Mouse (Mus musculus) thymus, adult 2 months (tissue): ENCODE results near the gene Paqr6. TPM values are rescaled to one million over a fixed set of nuclear protein-coding genes. Genes with fewer than 3 reads are reported as not detected.
"Not testable (repeated sequence)": the region's sequence is repeated elsewhere in the genome, so short reads cannot be mapped to it uniquely, and the experiment has no call there.

Experiments used
- DNase-seq: peaks from one replicate; pipeline ENCODE4 v3.0.0; 2021
- H3K27ac ChIP-seq: fragments of 200-500 bp; 2 replicates; pipeline ENCODE4 v1.5.1; 2012; ENCODE audit warnings: low read length, control low read depth; ENCODE audit not compliant: control insufficient read depth, insufficient read depth
- H3K27me3 ChIP-seq: fragments of 200-500 bp; 2 replicates; pipeline ENCODE4 v1.6.1; 2012; ENCODE audit warnings: mild to moderate bottlenecking, low read length, moderate library complexity, mixed read lengths; ENCODE audit not compliant: control insufficient read depth, insufficient read depth
- H3K36me3 ChIP-seq: fragments of 200-500 bp; 2 replicates; pipeline ENCODE4 v1.6.1; 2012; ENCODE audit warnings: mild to moderate bottlenecking, low read length, moderate library complexity; ENCODE audit not compliant: control insufficient read depth, insufficient read depth
- H3K4me1 ChIP-seq: fragments of 200-500 bp; replicated peaks from 2 replicates; pipeline ENCODE4 v1.6.1; 2012; ENCODE audit warnings: low read length; ENCODE audit not compliant: control insufficient read depth, insufficient read depth
- H3K4me3 ChIP-seq: fragments of 200-500 bp; 2 replicates; pipeline ENCODE4 v1.5.1; 2012; ENCODE audit warnings: mild to moderate bottlenecking, low read length, control low read depth, moderate library complexity; ENCODE audit not compliant: control insufficient read depth, insufficient read depth
- CTCF ChIP-seq: fragments of 200-500 bp; IDR thresholded peaks from 2 replicates; pipeline ENCODE4 v1.5.1; 2012; ENCODE audit warnings: mild to moderate bottlenecking, control low read depth, low read length, moderate library complexity, borderline replicate concordance; ENCODE audit not compliant: control insufficient read depth, poor library complexity, insufficient read depth; ENCODE audit errors: extremely low read depth
- POLR2A ChIP-seq: fragments of 200-500 bp; IDR thresholded peaks from 2 replicates; pipeline ENCODE4 v1.6.1; 2012; ENCODE audit warnings: mild to moderate bottlenecking, low read length, control low read depth, moderate library complexity; ENCODE audit not compliant: control insufficient read depth, poor library complexity, insufficient read depth; ENCODE audit errors: extremely low read depth
- WGBS: fragments of 180-500 bp; shearing (Covaris S2); methylation state at CpG from one replicate; pipeline ENCODE4 v1.1.7; 2018; 5-methylcytosine and 5-hydroxymethylcytosine counted together
- polyA plus RNA-seq: library from polyadenylated mRNA; depleted of rRNA; stranded (reverse); fragments of >200 nt; gene quantifications from 2 replicates; pipeline ENCODE4 v1.2.3, GENCODE M21; 2012

Gene Paqr6
- polyA plus RNA-seq, 1 experiment, result 2.0 TPM

DNA sequence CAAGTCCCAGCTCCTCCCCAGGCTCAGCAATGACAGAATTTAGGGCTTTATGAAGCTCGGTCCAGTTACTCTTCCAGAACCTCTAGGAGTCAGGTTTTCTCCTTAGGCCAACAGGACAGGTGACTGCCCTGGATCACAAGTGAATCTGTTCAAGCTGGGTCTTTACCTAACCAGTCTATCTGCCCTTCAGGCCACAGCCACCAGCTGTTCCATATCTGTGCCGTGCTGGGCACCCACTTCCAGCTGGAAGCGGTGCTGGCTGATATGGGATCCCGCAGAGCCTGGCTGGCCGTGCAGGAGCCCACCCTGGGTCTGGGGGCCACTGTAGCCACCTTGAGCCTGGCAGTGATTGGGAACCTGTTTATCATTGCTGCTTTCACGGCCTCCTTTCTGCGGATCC lies 18.0 kb downstream of the Paqr6 start:
- not testable (repeated sequence) for H3K4me1 ChIP-seq, H3K36me3 ChIP-seq, DNase-seq, H3K4me3 ChIP-seq, H3K27me3 ChIP-seq, H3K27ac ChIP-seq
- WGBS, result 76% methylated on average over 3 of the region's 7 CpGs

DNA sequence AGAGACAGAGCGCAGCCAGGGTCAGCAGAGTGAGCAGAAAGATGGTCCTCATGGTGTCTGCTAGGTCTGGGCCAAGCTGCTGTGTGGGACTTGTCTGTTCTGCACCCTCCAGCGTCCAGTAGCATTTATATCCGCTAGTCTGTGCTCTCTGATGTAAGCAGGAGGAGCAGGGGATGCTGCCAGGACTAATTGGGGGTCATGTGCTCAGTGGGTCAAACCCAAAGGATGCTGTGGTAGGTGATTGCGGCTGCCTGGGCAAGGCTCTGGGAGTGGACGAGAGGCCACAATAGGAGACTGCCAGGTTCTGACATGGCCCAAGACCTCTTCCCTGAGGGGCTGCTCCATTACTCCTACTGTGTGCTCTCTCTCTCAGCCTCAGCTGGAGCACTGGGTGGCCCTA lies 20.0 kb downstream of the Paqr6 start, which contains the start of gene Bglap:
Bglap (minus strand) TSS at position 101 of the 400 bp plus-strand sequence.
- no peak for TF ChIP-seq CTCF
- no peak for TF ChIP-seq POLR2A
- H3K4me1 ChIP-seq, result peaks cover 6% of the 10 kb centered on the region
- no peak for DNase-seq
- no peak within 1 kb of the TSS for H3K4me3 ChIP-seq
- WGBS, result 93% methylated on average over 5 of the region's 5 CpGs
- H3K27me3 ChIP-seq, result no peaks in the 10 kb centered on the region
- H3K27ac ChIP-seq, result no peak within 1 kb of the TSS
- no peaks in the 10 kb centered on the region for H3K36me3 ChIP-seq

DNA sequence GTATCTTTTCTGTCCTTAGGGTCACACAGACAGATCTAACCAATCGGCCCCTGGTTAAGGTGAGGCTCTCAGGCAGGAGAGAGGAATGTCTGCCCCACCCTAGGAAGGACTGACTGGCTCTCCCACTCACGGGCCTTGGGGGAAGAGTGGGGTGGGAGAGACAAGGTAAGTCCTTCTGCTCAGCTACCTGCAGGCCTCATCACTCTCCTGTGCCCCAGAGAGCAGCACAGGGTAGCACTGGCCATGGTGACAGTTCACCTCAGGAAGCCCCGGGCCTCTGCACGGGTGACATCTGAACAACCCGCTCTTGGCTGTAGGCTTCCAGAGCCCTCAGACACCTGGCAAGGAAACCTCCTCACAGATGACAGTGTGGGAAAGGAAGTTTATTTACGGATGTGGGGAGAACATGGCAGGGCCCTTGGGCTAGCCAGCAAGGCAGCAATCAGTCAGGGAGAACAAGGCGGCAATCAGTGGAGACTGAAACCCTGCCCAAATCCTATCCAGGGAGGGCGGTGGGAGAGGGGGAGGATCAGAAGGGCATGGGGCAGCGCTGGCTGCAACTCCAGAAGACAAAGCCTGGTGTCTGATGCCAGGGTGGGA lies 29.5 kb downstream of the Paqr6 start:
- H3K27me3 ChIP-seq, result no peaks in the 10 kb centered on the region
- TF ChIP-seq POLR2A (no peak), CTCF (no peak)
- no peaks in the 10 kb centered on the region; the same call in 1 of the 2 replicates for H3K36me3 ChIP-seq
- no peak for DNase-seq
- 59% methylated on average over 9 of the region's 9 CpGs for WGBS
- H3K4me3 ChIP-seq, result no peak overlapping the region
- peaks cover 16% of the 10 kb centered on the region for H3K4me1 ChIP-seq
- no peak overlapping the region for H3K27ac ChIP-seq

DNA sequence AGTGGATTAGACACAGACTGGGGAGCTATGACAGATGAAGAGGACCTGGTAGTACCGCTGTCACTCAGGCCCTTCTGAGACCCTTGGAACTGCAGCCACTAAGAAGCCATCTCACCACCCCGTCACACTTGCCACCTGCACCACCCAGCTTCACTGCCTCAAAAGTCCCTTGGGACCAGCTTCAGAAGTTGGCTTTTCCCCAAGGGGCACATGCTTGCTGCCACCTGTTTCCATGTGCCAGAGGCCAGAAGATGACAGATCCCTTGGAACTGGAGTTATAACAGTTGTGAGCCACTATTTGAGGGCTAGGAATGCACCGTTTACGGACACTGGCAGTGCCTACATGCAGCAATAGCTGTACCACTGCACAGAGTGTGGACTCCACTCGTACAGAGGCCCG lies 30.9 kb downstream of the Paqr6 start:
- H3K36me3 ChIP-seq, result no peaks in the 10 kb centered on the region; the same call in 1 of the 2 replicates
- no peak overlapping the region for H3K4me3 ChIP-seq
- H3K27ac ChIP-seq, result no peak overlapping the region
- no peaks in the 10 kb centered on the region for H3K27me3 ChIP-seq
- 95% methylated on average over 6 of the region's 6 CpGs for WGBS
- TF ChIP-seq CTCF (no peak), POLR2A (no peak)
- peaks cover 16% of the 10 kb centered on the region for H3K4me1 ChIP-seq
- no peak for DNase-seq

DNA sequence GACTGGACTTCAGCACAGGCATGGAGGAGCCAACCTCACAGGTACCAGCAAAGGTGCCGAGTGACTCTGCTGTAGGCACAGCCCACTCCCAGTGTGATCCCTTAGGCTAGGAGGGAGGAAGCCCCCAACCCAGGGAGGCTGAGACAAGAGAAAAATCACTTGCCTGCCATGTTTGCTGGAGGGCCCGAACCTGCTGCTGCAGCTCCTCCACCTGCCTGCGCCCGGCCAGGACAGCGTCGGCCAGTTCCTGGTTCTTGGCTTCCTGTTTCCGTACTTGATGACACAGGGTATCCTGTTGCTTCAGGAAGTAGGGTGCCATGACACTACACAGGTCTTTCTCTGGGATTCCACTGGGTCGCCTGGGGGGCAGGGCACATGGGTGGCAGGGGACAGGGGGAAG lies 31.4 kb downstream of the Paqr6 start:
- H3K4me1 ChIP-seq, result peaks cover 16% of the 10 kb centered on the region
- H3K4me3 ChIP-seq, result no peak overlapping the region
- H3K36me3 ChIP-seq, result no peaks in the 10 kb centered on the region
- H3K27ac ChIP-seq, result no peak overlapping the region
- TF ChIP-seq POLR2A (no peak), CTCF (no peak)
- WGBS, result 88% methylated on average over 8 of the region's 8 CpGs
- DNase-seq, result no peak
- H3K27me3 ChIP-seq, result no peaks in the 10 kb centered on the region

DNA sequence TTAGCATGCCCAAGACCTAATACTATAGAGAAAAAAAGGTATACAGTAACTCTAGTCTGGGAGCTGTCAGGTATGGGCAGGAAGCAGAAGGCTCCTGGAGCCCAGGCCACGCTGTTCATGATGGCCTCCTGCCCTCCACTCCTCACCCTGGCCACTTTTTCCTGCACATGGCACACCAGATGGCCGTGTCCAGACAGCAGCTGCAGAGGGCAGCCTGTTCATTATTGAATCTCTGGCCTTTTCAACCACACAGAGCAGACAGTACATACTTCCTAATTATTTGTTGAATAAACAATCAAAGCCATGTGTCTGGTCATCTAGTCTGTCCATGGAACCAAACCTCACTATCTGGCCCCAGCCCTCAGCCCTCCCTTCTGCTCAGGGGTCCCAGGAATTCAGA lies 34.3 kb downstream of the Paqr6 start:
- WGBS, result 97% methylated on average over 2 of the region's 2 CpGs
- no peak overlapping the region for H3K27ac ChIP-seq
- H3K27me3 ChIP-seq, result no peaks in the 10 kb centered on the region
- peaks cover 20% of the 10 kb centered on the region for H3K4me1 ChIP-seq
- H3K36me3 ChIP-seq, result no peaks in the 10 kb centered on the region
- no peak overlapping the region for H3K4me3 ChIP-seq
- DNase-seq, result no peak
- TF ChIP-seq POLR2A (no peak), CTCF (no peak)
